Mouse (Mus musculus): ENCODE measurements around the gene Sec61b. TPM values are rescaled to one million over a fixed set of nuclear protein-coding genes. Genes with fewer than 3 reads are reported as not detected.

Sec61b gene
- polyA plus RNA-seq, 1 experiment, result 175 TPM

DNA sequence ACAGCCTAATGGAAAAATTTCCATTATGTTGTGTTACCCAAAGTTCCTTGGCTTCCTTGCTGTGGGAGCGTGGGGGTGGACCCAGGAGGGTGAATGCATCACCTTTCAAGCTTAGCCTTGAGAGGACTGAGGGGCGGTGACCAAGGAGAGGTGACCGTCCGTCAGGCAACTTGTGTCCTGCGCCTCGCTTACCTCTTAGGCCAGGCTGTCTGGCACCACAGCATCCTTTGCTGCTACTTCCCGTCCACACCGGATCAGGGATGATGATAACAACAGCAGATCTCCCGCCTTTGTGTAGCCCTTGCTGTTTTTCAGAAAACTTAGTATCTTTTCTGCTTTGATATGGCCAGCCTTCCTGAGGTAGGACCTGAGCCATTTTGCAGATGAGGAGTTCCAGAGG, 6.1 kb downstream of the Sec61b start:
- H3K4me3 ChIP-seq (ENCODE audit: extremely low read depth, insufficient read depth, insufficient read length), result no peak overlapping the region
- H3K36me3 ChIP-seq (ENCODE audit: control insufficient read depth, insufficient read depth, low read length), result peaks cover 33% of the 10 kb centered on the region
- no peak for TF ChIP-seq POLR2A (IDR thresholded peaks at IDR 0.05; ENCODE audit: low read depth, low read length)
- no peak for TF ChIP-seq CTCF (IDR thresholded peaks at IDR 0.05; ENCODE audit: extremely low read depth, insufficient read depth, insufficient read length, insufficient replicate concordance)
- no peaks in the 10 kb centered on the region for H3K4me1 ChIP-seq (ENCODE audit: control insufficient read depth, insufficient read depth, insufficient read length)
- no peak overlapping the region for H3K27ac ChIP-seq (ENCODE audit: insufficient read depth, low read length)
- no peak for DNase-seq (ENCODE audit: low read depth in 1 of 2, low spot score in 2 of 2)
- no peaks in the 10 kb centered on the region for H3K27me3 ChIP-seq (ENCODE audit: control insufficient read depth, insufficient read depth, low read length)
- 96% methylated on average over 9 of the region's 9 CpGs for WGBS

DNA sequence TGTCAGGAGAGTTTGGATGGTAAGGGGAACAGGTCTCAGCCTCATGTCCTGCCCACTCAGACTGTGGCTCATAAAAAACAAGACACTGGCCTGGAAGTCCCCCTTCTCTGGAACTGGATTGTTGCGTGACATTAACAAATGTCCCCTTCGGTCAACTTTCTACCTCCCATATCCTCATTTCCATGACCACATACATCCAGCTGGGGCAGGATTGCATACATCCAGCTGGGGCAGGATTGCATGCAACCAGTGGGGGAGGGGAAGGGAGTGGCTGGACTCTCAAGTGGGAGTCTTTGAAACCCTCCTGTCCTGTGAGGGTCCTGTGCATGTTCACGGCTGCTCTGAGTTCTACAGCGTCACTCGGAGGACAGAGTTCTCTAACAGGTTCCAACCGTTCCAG, 16.8 kb downstream of the Sec61b start:
- H3K4me1 ChIP-seq (ENCODE audit: control insufficient read depth, insufficient read depth, insufficient read length), result no peaks in the 10 kb centered on the region
- H3K27ac ChIP-seq (ENCODE audit: insufficient read depth, low read length), result no peak overlapping the region
- H3K36me3 ChIP-seq (ENCODE audit: control insufficient read depth, insufficient read depth, low read length), result no peaks in the 10 kb centered on the region
- WGBS, result 91% methylated on average over 6 of the region's 6 CpGs
- no peak overlapping the region for H3K4me3 ChIP-seq (ENCODE audit: extremely low read depth, insufficient read depth, insufficient read length)
- H3K27me3 ChIP-seq (ENCODE audit: control insufficient read depth, insufficient read depth, low read length), result no peaks in the 10 kb centered on the region
- TF ChIP-seq CTCF (IDR thresholded peaks at IDR 0.05; ENCODE audit: extremely low read depth, insufficient read depth, insufficient read length, insufficient replicate concordance) (no peak), POLR2A (IDR thresholded peaks at IDR 0.05; ENCODE audit: low read depth, low read length) (no peak)
- no peak for DNase-seq (ENCODE audit: low read depth in 1 of 2, low spot score in 2 of 2)

DNA sequence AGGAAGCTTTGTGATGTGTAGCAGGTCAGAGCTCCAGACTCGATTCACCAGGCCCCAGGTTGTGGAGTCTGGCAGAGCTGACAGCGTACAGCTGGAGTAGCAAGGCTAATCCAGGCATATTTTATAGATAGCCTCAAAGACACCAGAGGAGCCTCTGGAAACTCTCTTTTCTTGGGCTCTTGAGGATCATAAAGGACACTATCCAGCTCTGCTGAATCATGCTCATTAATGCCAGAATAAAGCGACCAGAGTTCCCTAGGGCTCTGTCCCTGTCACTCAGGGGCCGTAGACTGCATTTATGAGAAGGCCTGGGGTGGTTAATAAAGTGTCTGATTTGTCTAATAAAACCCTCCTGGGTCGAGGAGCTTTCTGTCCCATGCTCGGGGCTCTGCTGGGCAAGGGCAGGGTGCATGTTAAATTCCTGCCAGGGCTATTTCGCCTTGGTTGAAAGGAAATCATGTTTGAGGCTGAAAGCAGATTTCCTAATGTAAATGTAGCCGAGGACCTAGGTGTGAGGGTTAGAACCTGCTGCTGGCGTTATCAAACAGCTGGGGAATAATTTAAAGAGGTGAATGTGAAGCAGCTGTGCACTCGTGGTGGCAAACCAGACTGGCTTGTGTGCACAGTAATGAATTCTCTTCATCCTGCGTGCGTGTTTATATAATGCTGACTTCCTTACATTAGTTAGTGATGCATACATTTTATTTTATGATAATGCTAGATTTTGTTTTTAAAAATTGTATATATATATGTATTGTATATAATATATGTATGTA, 18.0 kb downstream of the Sec61b start:
- Histone ChIP-seq H3K27ac (ENCODE audit: insufficient read depth, low read length) (no peak overlapping the region), H3K27me3 (ENCODE audit: control insufficient read depth, insufficient read depth, low read length) (no peaks in the 10 kb centered on the region), H3K36me3 (ENCODE audit: control insufficient read depth, insufficient read depth, low read length) (no peaks in the 10 kb centered on the region), H3K4me1 (ENCODE audit: control insufficient read depth, insufficient read depth, insufficient read length) (no peaks in the 10 kb centered on the region), H3K4me3 (ENCODE audit: extremely low read depth, insufficient read depth, insufficient read length) (no peak overlapping the region)
- 82% methylated on average over 12 of the region's 12 CpGs for WGBS
- no peak for DNase-seq (ENCODE audit: low read depth in 1 of 2, low spot score in 2 of 2)
- TF ChIP-seq POLR2A (IDR thresholded peaks at IDR 0.05; ENCODE audit: low read depth, low read length), result no peak
- TF ChIP-seq CTCF (IDR thresholded peaks at IDR 0.05; ENCODE audit: extremely low read depth, insufficient read depth, insufficient read length, insufficient replicate concordance), result no peak

DNA sequence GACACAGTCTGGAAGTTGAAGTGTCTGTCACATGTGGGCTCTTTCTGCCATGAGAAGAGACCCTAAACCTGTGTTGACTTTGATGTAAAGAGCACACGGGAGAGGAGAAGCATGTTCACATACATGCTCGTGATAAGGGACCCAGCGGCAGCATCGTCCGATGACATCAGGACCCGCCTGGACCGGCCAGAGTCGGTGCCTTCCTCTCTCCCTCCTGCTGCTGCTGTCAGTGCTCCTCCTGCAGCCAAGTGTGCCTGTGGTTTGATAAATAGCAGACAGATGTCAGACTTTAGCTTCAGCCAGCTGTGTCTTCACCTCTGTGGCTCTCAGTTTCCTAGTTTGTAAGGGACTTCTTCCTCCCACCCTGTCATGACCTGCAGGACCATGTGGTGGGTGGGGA, 19.0 kb downstream of the Sec61b start:
- WGBS, result 73% methylated on average over 8 of the region's 8 CpGs
- Histone ChIP-seq H3K27me3 (ENCODE audit: control insufficient read depth, insufficient read depth, low read length) (no peaks in the 10 kb centered on the region), H3K4me3 (ENCODE audit: extremely low read depth, insufficient read depth, insufficient read length) (no peak overlapping the region), H3K4me1 (ENCODE audit: control insufficient read depth, insufficient read depth, insufficient read length) (no peaks in the 10 kb centered on the region), H3K27ac (ENCODE audit: insufficient read depth, low read length) (no peak overlapping the region), H3K36me3 (ENCODE audit: control insufficient read depth, insufficient read depth, low read length) (no peaks in the 10 kb centered on the region)
- no peak for DNase-seq (ENCODE audit: low read depth in 1 of 2, low spot score in 2 of 2)
- TF ChIP-seq POLR2A (IDR thresholded peaks at IDR 0.05; ENCODE audit: low read depth, low read length) (no peak), CTCF (IDR thresholded peaks at IDR 0.05; ENCODE audit: extremely low read depth, insufficient read depth, insufficient read length, insufficient replicate concordance) (no peak)

DNA sequence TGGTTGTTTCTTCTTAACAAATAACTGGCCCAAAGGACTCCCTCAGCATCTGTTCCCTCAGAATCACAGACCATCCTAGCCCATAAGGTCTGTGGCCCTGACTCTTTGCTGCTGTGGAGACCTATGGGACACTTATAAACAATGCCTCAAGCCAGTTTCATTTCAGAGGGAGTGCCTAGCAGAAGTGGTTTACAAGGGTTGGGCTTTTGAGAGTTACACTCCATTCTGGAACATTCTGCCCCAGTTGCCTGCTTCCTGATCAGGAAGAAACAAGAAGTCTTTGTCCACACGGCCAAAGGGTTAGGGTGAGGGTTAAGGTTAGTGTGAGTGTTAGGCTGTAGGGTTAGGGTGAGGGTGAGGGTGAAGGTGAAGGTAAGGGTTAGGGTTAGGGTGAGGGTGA, 19.7 kb downstream of the Sec61b start:
- Histone ChIP-seq H3K4me3 (ENCODE audit: extremely low read depth, insufficient read depth, insufficient read length) (no peak overlapping the region), H3K27ac (ENCODE audit: insufficient read depth, low read length) (no peak overlapping the region), H3K27me3 (ENCODE audit: control insufficient read depth, insufficient read depth, low read length) (no peaks in the 10 kb centered on the region), H3K36me3 (ENCODE audit: control insufficient read depth, insufficient read depth, low read length) (no peaks in the 10 kb centered on the region), H3K4me1 (ENCODE audit: control insufficient read depth, insufficient read depth, insufficient read length) (no peaks in the 10 kb centered on the region)
- WGBS, result 58% methylated on average over 1 of the region's 1 CpGs
- no peak for TF ChIP-seq CTCF (IDR thresholded peaks at IDR 0.05; ENCODE audit: extremely low read depth, insufficient read depth, insufficient read length, insufficient replicate concordance)
- TF ChIP-seq POLR2A (IDR thresholded peaks at IDR 0.05; ENCODE audit: low read depth, low read length), result no peak
- DNase-seq (ENCODE audit: low read depth in 1 of 2, low spot score in 2 of 2), result no peak

DNA sequence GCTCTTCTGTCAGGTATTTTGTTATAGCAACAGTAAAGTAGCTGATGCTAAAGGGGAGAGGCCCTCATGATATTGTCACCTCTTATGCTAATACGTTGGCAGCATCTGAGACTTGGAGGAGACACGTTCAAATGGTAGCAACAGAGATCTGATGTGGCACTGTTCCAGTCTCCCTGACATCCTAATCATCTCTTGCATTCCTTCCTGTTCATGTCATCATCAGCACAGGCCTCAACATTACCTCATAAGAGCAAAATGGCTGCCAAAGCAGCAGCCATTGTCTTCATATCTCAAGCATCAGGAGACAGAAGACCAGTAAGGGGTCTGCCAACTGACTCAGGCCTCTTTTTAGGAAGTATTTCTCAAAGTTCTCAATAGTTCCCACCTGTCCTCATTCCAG, 20.2 kb downstream of the Sec61b start:
- no peak for TF ChIP-seq POLR2A (IDR thresholded peaks at IDR 0.05; ENCODE audit: low read depth, low read length)
- TF ChIP-seq CTCF (IDR thresholded peaks at IDR 0.05; ENCODE audit: extremely low read depth, insufficient read depth, insufficient read length, insufficient replicate concordance), result no peak
- 73% methylated on average over 2 of the region's 2 CpGs for WGBS
- no peak overlapping the region for H3K4me3 ChIP-seq (ENCODE audit: extremely low read depth, insufficient read depth, insufficient read length)
- no peak for DNase-seq (ENCODE audit: low read depth in 1 of 2, low spot score in 2 of 2)
- H3K27me3 ChIP-seq (ENCODE audit: control insufficient read depth, insufficient read depth, low read length), result no peaks in the 10 kb centered on the region
- H3K27ac ChIP-seq (ENCODE audit: insufficient read depth, low read length), result no peak overlapping the region
- H3K4me1 ChIP-seq (ENCODE audit: control insufficient read depth, insufficient read depth, insufficient read length), result no peaks in the 10 kb centered on the region
- H3K36me3 ChIP-seq (ENCODE audit: control insufficient read depth, insufficient read depth, low read length), result no peaks in the 10 kb centered on the region

DNA sequence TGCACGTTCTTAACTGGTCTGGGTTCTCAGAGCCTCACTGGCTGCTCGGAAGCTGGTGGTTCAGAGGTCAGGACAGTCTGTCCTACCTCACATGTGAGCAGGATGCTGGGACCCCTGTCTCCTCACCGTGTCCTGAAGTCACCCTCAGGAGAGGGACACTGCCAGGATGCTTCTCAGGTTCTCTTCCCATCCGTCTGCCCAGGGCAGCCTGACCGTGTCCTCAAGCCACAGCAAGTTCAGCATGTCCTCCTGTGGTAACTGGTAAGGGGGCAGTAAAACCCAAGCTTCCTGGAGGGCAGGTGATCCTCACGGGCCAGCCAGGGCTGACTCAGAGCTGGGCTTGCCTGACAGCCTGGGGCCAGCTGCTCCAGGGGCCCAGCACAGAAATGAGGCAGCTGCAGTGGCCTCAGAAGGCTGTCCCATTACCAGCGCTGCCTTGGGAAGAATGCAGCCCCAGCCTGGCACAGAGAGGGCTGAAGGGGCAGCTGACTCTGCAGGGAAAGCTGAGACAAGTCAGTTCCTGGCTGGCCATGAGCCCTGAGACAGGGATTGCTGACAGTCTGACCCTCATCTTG, 23.4 kb downstream of the Sec61b start:
- no peak for DNase-seq (ENCODE audit: low read depth in 1 of 2, low spot score in 2 of 2)
- Histone ChIP-seq H3K4me1 (ENCODE audit: control insufficient read depth, insufficient read depth, insufficient read length) (no peaks in the 10 kb centered on the region), H3K36me3 (ENCODE audit: control insufficient read depth, insufficient read depth, low read length) (no peaks in the 10 kb centered on the region), H3K4me3 (ENCODE audit: extremely low read depth, insufficient read depth, insufficient read length) (no peak overlapping the region), H3K27me3 (ENCODE audit: control insufficient read depth, insufficient read depth, low read length) (no peaks in the 10 kb centered on the region), H3K27ac (ENCODE audit: insufficient read depth, low read length) (no peak overlapping the region)
- 62% methylated on average over 7 of the region's 7 CpGs for WGBS
- TF ChIP-seq POLR2A (IDR thresholded peaks at IDR 0.05; ENCODE audit: low read depth, low read length) (no peak), CTCF (IDR thresholded peaks at IDR 0.05; ENCODE audit: extremely low read depth, insufficient read depth, insufficient read length, insufficient replicate concordance) (no peak)
